Mouse (Mus musculus): Measurements from ENCODE around the gene Dtnb. TPM values are rescaled to one million over a fixed set of nuclear protein-coding genes. Genes with fewer than 3 reads are reported as not detected.

Gene Dtnb
- polyA plus RNA-seq, 1 experiment from 2014 or later = 32.6 TPM

GRCm38 (mm10) chr12:3659554-3660311, 87.6 kb downstream of the Dtnb start:
- Histone ChIP-seq H3K36me3 (ENCODE audit: control insufficient read depth, insufficient read depth, low read length) (peaks cover 3% of the 10 kb centered on the region; the same call in 1 of the 2 replicates), H3K9me3 (ENCODE audit: control insufficient read depth, low read length) (no peaks in the 10 kb centered on the region), H3K4me3 (ENCODE audit: low read depth, low read length) (no peak overlapping the region), H3K27ac (ENCODE audit: low read depth) (no peak overlapping the region), H3K4me1 (replicated peaks; ENCODE audit: control insufficient read depth, insufficient read depth, low read length) (no peaks in the 10 kb centered on the region), H3K9ac (ENCODE audit: low read length) (no peak overlapping the region), H3K27me3 (replicated peaks; ENCODE audit: control insufficient read depth, insufficient read depth, low read length) (no peaks in the 10 kb centered on the region), H3K4me2 (ENCODE audit: low read length) (no peak overlapping the region)
- 89% methylated on average over 4 of the region's 4 CpGs for WGBS
- no peak for ATAC-seq (replicated peaks; ENCODE audit: low FRiP score, low TSS enrichment, low read depth)
- no peak for DNase-seq (ENCODE audit: low spot score)

GRCm38 (mm10) chr12:3660985-3661635, 88.9 kb downstream of the Dtnb start:
- Histone ChIP-seq H3K9me3 (ENCODE audit: control insufficient read depth, low read length) (no peaks in the 10 kb centered on the region), H3K27me3 (replicated peaks; ENCODE audit: control insufficient read depth, insufficient read depth, low read length) (no peaks in the 10 kb centered on the region), H3K4me3 (ENCODE audit: low read depth, low read length) (no peak overlapping the region), H3K4me1 (replicated peaks; ENCODE audit: control insufficient read depth, insufficient read depth, low read length) (no peaks in the 10 kb centered on the region), H3K9ac (ENCODE audit: low read length) (no peak overlapping the region), H3K4me2 (ENCODE audit: low read length) (no peak overlapping the region), H3K27ac (ENCODE audit: low read depth) (no peak overlapping the region), H3K36me3 (ENCODE audit: control insufficient read depth, insufficient read depth, low read length) (peaks cover 3% of the 10 kb centered on the region; the same call in 1 of the 2 replicates)
- ATAC-seq (replicated peaks; ENCODE audit: low FRiP score, low TSS enrichment, low read depth) = no peak
- no peak for DNase-seq (ENCODE audit: low spot score)
- 73% methylated on average over 1 of the region's 1 CpGs for WGBS

GRCm38 (mm10) chr12:3662660-3663059, 90.5 kb downstream of the Dtnb start:
- H3K36me3 ChIP-seq (ENCODE audit: control insufficient read depth, insufficient read depth, low read length) = peaks cover under 1% of the 10 kb centered on the region; the same call in 1 of the 2 replicates
- no peak overlapping the region for H3K9ac ChIP-seq (ENCODE audit: low read length)
- no peak for DNase-seq (ENCODE audit: low spot score)
- no peak overlapping the region for H3K27ac ChIP-seq (ENCODE audit: low read depth)
- ATAC-seq (replicated peaks; ENCODE audit: low FRiP score, low TSS enrichment, low read depth) = peak; percentile 89
- H3K4me1 ChIP-seq (replicated peaks; ENCODE audit: control insufficient read depth, insufficient read depth, low read length) = no peaks in the 10 kb centered on the region
- no peak overlapping the region for H3K4me2 ChIP-seq (ENCODE audit: low read length)
- H3K27me3 ChIP-seq (replicated peaks; ENCODE audit: control insufficient read depth, insufficient read depth, low read length) = no peaks in the 10 kb centered on the region
- no peak overlapping the region for H3K4me3 ChIP-seq (ENCODE audit: low read depth, low read length)
- no peaks in the 10 kb centered on the region for H3K9me3 ChIP-seq (ENCODE audit: control insufficient read depth, low read length)

GRCm38 (mm10) chr12:3663386-3663785, 91.2 kb downstream of the Dtnb start:
- Histone ChIP-seq H3K4me2 (ENCODE audit: low read length) (no peak overlapping the region), H3K9ac (ENCODE audit: low read length) (no peak overlapping the region), H3K9me3 (ENCODE audit: control insufficient read depth, low read length) (no peaks in the 10 kb centered on the region), H3K4me1 (replicated peaks; ENCODE audit: control insufficient read depth, insufficient read depth, low read length) (no peaks in the 10 kb centered on the region), H3K27ac (ENCODE audit: low read depth) (no peak overlapping the region), H3K27me3 (replicated peaks; ENCODE audit: control insufficient read depth, insufficient read depth, low read length) (no peaks in the 10 kb centered on the region), H3K36me3 (ENCODE audit: control insufficient read depth, insufficient read depth, low read length) (no peaks in the 10 kb centered on the region), H3K4me3 (ENCODE audit: low read depth, low read length) (no peak overlapping the region)
- DNase-seq (ENCODE audit: low spot score) (no peak), ATAC-seq (replicated peaks; ENCODE audit: low FRiP score, low TSS enrichment, low read depth) (no peak)
- WGBS = 87% methylated on average over 7 of the region's 7 CpGs

GRCm38 (mm10) chr12:3669971-3670381, 97.8 kb downstream of the Dtnb start:
- no peak overlapping the region for H3K4me3 ChIP-seq (ENCODE audit: low read depth, low read length)
- no peaks in the 10 kb centered on the region for H3K9me3 ChIP-seq (ENCODE audit: control insufficient read depth, low read length)
- no peaks in the 10 kb centered on the region for H3K36me3 ChIP-seq (ENCODE audit: control insufficient read depth, insufficient read depth, low read length)
- H3K27me3 ChIP-seq (replicated peaks; ENCODE audit: control insufficient read depth, insufficient read depth, low read length) = no peaks in the 10 kb centered on the region
- H3K4me2 ChIP-seq (ENCODE audit: low read length) = no peak overlapping the region
- peaks cover 5% of the 10 kb centered on the region; the same call in 1 of the 2 replicates for H3K4me1 ChIP-seq (replicated peaks; ENCODE audit: control insufficient read depth, insufficient read depth, low read length)
- H3K27ac ChIP-seq (ENCODE audit: low read depth) = no peak overlapping the region
- no peak overlapping the region for H3K9ac ChIP-seq (ENCODE audit: low read length)
- no peak for ATAC-seq (replicated peaks; ENCODE audit: low FRiP score, low TSS enrichment, low read depth)
- no peak for DNase-seq (ENCODE audit: low spot score)
- WGBS = 34% methylated on average over 5 of the region's 5 CpGs

GRCm38 (mm10) chr12:3671117-3671516, 98.9 kb downstream of the Dtnb start:
- ATAC-seq (replicated peaks; ENCODE audit: low FRiP score, low TSS enrichment, low read depth) (no peak), DNase-seq (ENCODE audit: low spot score) (no peak)
- no peaks in the 10 kb centered on the region for H3K36me3 ChIP-seq (ENCODE audit: control insufficient read depth, insufficient read depth, low read length)
- H3K27ac ChIP-seq (ENCODE audit: low read depth) = no peak overlapping the region
- no peaks in the 10 kb centered on the region for H3K27me3 ChIP-seq (replicated peaks; ENCODE audit: control insufficient read depth, insufficient read depth, low read length)
- no peak overlapping the region for H3K4me2 ChIP-seq (ENCODE audit: low read length)
- no peak overlapping the region for H3K4me3 ChIP-seq (ENCODE audit: low read depth, low read length)
- WGBS = 78% methylated on average over 4 of the region's 4 CpGs
- H3K9ac ChIP-seq (ENCODE audit: low read length) = no peak overlapping the region
- H3K4me1 ChIP-seq (replicated peaks; ENCODE audit: control insufficient read depth, insufficient read depth, low read length) = peaks cover 5% of the 10 kb centered on the region; the same call in 1 of the 2 replicates
- no peaks in the 10 kb centered on the region for H3K9me3 ChIP-seq (ENCODE audit: control insufficient read depth, low read length)

GRCm38 (mm10) chr12:3672786-3673185, 100.6 kb downstream of the Dtnb start:
- Histone ChIP-seq H3K9me3 (ENCODE audit: control insufficient read depth, low read length) (no peaks in the 10 kb centered on the region), H3K4me3 (ENCODE audit: low read depth, low read length) (no peak overlapping the region), H3K27me3 (replicated peaks; ENCODE audit: control insufficient read depth, insufficient read depth, low read length) (no peaks in the 10 kb centered on the region), H3K4me2 (ENCODE audit: low read length) (no peak overlapping the region), H3K9ac (ENCODE audit: low read length) (no peak overlapping the region), H3K27ac (ENCODE audit: low read depth) (no peak overlapping the region), H3K36me3 (ENCODE audit: control insufficient read depth, insufficient read depth, low read length) (no peaks in the 10 kb centered on the region), H3K4me1 (replicated peaks; ENCODE audit: control insufficient read depth, insufficient read depth, low read length) (peaks cover 5% of the 10 kb centered on the region; the same call in 1 of the 2 replicates)
- WGBS = 83% methylated on average over 9 of the region's 9 CpGs
- DNase-seq (ENCODE audit: low spot score) = no peak
- ATAC-seq (replicated peaks; ENCODE audit: low FRiP score, low TSS enrichment, low read depth) = no peak

GRCm38 (mm10) chr12:3673886-3674285, 101.7 kb downstream of the Dtnb start:
- Histone ChIP-seq H3K27ac (ENCODE audit: low read depth) (no peak overlapping the region), H3K4me2 (ENCODE audit: low read length) (no peak overlapping the region), H3K9me3 (ENCODE audit: control insufficient read depth, low read length) (no peaks in the 10 kb centered on the region), H3K4me3 (ENCODE audit: low read depth, low read length) (no peak overlapping the region), H3K9ac (ENCODE audit: low read length) (no peak overlapping the region), H3K4me1 (replicated peaks; ENCODE audit: control insufficient read depth, insufficient read depth, low read length) (peaks cover 5% of the 10 kb centered on the region; the same call in 1 of the 2 replicates), H3K36me3 (ENCODE audit: control insufficient read depth, insufficient read depth, low read length) (no peaks in the 10 kb centered on the region), H3K27me3 (replicated peaks; ENCODE audit: control insufficient read depth, insufficient read depth, low read length) (no peaks in the 10 kb centered on the region)
- ATAC-seq (replicated peaks; ENCODE audit: low FRiP score, low TSS enrichment, low read depth) = no peak
- DNase-seq (ENCODE audit: low spot score) = no peak
- WGBS = 83% methylated on average over 8 of the region's 8 CpGs
